Mouse (Mus musculus): ENCODE results near the gene Acot7.

The Acot7 gene

DNA sequence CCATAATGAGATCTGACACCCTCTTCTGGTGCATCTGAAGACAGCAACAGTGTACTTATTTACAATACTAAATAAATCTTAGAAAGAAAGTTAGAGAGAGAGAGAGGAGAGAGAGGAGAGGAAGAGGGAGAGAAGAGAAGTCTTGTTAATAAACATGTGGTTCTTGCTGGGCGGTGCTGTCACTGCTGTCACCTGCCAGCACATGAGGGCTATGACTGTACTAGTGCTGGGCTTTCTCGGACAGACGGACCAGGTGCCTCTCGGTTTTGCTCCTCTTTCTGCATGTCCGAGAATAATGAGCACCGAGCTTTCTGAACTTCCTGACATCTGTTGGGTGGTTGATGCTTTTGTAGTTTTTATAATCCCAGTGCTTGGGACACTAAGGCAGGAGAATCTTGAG is 72.7 kb downstream of the Acot7 start:
- DNase-seq, result no peak

DNA sequence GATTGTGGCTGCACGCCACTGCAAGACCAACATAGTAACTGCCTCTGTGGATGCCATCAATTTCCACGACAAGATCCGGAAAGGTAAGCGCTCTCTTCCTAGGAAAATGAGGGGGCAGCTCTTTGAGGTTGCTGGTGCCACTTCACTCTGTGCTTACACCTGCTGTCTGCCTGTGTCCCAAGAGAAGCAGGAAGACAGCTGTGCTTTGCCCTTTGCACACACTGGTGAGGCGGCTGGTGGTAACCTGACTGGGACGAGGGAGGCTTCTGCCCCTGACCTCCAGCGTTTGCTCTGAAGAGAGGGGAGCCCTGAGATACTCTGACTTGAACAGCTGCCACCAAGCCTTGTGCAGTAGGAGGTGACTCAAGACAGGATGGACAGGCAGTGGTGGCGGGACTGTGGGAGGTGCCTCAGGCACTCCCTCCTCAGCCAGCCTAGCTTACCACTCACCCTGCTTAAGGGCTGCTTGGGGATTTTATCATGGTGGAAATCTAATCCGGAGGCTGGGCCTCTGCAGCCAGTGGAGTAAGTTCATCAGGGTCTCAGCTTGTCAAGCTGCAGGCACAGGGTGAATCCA is 75.3 kb downstream of the Acot7 start:
- no peak for DNase-seq

DNA sequence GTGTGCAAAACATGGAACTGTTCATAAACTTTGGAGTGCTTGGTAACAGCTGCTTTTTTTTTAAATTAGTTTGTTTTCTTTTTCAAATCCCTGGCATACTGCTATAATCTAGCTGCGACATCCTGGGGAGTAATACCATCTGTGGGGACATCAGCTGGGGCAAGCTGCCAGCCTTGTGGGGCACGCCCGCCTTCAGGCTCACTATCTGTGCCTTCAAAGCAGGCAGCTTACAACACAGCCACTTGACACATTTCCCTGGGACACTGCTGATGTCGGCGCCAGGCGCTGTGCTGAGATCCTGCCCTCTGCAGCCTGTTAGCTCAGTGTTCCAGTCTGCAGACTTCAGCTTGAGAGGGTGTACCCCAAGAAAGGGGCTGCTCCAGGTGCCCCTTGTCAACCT is 79.1 kb downstream of the Acot7 start:
- DNase-seq, result no peak

DNA sequence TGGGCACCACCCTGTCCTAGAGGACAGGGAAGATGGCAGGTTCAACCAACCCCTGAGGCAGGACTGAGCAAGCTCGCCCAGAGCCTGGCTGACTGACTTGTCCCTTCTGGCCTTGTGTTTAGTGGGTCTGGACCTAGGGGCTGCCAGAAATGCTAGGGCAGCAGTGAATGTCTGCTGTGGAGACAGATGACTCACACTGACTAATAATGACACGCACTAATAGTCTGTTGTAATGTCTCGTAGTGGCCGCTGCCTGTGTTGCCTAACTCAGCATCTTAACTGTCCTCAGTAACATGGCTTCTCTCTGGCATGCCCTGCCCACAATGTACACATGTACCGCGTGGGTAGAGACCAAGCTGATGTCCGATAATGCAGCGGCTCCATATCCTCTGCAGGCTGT is 82.5 kb downstream of the Acot7 start:
- DNase-seq, result no peak

- no peak for DNase-seq
These were observed 84.3 kb downstream of the Acot7 start for GRCm38 (mm10) chr4:152262187-152262586.

DNA sequence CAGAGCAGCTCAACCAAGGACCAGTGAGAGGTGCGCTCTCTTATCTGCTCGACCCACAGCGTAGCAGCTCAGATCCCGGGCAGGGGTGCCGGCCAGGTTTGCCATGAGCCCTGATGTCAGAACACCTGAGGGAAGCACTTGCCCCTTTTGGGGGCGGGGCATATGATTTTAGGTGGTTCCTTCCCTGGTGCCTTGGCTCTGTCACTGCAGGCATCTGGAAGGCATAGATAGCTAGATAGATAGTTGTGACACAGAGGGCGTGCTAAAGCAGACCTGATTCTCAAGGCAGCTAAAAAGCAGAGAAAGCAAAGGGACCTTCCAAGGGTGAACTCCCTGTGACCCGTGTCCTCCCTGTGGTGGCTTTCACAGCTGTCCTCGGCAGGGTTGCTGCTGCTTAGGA is 85.2 kb downstream of the Acot7 start:
- DNase-seq, result no peak

- no peak for DNase-seq
These were observed 85.7 kb downstream of the Acot7 start for GRCm38 (mm10) chr4:152263512-152264176.

DNA sequence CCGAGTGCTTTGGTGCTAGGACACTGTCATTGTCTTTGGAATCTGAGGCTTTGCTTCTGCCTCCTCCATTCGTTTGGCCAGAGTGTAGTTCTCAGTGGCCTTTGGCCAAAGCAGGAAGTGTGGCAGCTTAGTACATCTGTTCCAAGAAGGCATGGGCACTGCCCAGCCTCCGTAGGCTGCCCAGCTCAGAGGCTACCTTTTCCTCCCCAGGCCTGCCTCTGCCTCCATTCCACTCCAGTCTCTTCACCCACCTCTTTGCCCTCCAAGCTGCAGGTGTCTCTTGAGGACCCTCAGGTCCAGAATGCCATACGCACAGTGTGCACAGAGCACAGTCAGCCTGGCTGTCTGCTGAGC is 86.2 kb downstream of the Acot7 start:
- DNase-seq, result peak in 1 of 2 experiments; percentile 27

DNA sequence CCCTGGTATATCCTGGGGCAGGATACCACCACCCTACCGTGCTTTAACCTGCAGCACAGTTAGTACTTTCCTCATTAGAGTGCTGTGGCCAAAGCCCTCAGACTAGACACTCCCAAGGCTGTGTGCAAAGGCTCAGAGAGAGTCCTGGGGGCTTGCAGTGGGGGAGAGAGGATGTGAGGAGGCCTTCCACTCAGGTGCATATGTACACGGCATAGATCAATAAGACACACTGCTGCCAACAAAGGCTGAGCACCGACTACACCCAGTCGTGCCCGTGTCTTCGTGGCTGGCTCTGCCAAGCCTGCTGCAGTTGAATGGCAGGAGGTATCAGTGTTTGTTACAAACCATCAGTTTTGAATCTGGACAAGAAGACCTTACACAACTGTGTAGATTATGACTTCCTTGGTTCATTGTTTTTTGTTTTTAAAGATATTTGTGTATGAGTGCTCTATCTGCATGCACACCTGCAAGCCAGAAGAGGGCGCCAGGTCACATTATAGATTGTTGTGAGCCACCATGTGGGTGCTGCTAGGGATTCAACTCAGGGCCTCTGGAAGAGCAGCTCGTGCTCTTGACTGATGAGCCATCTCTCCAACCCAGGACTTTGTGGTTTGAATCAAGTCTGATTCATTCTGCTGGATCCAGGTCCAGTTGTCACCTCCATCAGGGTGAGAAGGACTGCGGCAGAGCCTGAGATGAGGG is 87.1 kb downstream of the Acot7 start:
- DNase-seq, result no peak

DNA sequence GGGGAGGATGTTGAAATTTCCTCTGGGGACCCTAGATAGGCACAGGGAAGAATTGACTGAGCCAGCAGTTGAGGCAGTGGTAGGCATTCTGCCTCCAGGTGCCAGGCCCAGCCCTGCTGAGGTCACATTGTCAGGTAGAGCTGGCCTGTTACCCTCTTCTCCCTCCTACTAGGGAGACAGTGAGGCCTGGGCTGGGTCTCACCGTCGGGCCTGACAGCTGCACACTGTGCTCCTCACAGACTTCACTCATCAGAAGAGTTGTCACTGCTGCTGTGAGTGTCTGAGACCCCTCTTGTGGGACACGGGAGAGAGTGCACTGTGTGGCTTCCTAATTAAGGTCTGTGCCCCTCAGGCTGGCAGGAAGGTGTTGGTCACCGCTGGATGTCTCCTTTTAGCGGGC is 87.9 kb downstream of the Acot7 start:
- no peak for DNase-seq

DNA sequence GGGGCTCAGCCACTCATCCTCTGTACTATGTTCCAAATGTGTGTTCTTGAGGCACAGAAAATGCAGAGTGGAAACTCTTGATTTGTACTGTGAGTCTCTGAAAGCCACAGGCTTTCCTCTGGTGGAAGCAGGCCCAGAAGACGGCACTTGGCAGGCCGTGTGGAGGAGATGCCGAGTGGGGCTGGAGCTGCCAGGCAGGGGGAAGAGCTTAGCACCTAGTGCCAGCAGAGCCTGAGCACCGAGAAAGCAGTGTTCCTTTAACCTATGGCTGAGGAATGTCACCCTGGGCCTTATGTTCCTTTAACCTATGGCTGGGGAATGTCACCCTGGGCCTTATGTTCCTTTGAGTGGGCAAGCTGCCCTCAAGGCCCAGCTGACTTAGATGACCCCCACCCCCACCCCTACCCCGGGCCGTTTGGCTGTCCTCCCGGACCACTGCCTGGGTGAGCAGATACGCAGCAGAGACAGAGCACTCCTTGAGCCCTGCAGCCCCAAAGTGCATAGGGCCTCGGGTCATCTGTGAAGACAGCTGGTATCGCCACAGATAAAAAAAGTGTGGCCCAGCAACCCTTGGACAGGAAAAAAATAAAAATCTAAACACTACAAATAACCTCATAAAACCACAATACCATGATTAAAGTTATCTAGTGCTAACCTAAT is 88.4 kb downstream of the Acot7 start:
- DNase-seq, result no peak

DNA sequence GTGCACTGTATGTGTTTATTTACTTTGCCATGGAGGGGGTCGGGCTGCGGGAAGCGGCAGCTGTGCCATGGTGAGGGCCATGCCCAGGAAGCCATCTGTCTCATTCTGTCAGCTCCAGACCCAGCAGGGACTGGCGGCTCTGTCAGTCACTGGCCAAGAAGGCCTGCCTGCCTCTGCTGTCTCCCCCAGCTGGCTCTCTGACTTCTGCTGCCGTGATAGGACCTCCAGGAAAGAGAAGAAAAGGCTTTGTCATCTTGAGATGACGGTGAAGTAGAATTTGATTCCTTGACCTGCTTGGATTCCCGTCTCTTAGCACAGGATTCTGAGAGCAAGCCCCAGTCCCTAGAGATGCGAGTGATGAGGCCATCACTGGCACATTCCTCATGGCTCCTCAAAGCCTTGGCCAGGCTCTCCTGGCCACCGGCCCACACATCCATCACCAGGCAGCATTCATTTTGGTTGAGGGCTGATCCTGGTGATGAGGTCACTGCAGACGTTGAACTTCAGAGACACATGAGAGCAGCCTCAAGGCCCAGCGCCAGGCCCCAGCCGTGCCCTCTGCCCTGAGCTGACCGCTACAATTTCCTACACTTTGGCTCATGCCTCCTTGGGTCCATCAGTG is 89.9 kb downstream of the Acot7 start:
- no peak for DNase-seq

- DNase-seq, result no peak
These were observed 92.0 kb downstream of the Acot7 start for GRCm38 (mm10) chr4:152269967-152270366.

DNA sequence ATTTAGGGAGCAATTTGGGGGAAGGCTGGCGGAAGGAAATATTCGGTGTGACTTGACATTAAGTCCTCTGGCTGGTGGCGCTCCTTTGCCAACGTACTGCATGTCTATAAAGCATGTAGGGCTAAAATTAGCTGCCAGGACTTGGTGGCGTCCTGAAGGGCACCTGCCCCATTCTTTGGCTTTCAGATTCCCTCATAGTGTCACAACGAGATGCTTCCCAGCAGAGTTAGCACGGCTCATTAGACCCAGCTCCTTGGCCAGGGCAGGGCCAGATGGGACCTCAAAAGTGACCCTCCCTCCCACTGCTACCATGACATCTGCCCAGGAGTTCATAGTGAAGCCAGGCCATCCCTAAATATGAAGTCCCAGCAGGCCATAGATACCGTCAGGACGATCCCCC is 92.7 kb downstream of the Acot7 start:
- no peak for DNase-seq

DNA sequence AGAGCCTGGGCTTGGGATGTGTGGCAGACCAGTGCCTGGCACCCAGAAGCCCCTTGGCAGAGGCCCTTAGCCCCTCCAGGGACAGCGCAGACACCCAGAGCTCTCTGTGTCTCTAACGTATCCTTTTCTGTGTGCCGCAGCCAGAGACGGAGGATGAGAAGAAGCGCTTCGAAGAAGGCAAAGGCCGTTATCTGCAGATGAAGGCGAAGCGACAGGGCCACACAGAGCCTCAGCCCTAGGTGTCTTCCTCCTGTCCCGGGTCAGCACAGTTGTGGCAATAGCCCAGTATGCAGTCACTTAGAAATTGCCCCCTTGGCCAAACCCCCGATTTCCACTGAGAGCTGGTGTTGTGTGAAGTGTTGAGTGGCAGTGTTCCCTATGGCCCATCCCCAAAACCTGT is 93.4 kb downstream of the Acot7 start:
- no peak for DNase-seq

DNA sequence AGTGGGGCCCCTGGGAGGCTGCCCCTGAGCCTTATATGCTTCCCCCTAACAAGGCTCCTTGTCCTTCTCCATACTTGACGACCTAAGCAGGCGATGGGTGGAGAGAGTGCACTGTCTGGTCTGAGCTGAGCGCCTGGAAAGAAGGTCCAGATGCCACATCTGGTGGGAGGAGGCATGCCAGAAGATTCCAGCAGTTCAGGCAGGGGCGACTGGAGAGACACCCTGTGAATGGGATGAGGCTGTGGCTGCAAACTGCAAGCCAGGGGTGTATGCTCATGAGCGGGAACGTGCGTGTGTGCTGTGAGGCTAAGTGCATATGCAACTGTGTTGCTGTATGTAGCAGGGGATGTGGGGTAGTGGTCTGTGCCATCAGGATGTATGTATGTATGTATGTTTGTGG is 94.1 kb downstream of the Acot7 start:
- DNase-seq, result no peak

- DNase-seq, result peak in 1 of 2 experiments; percentile 36
These were observed 94.6 kb downstream of the Acot7 start for GRCm38 (mm10) chr4:152272449-152273049.

DNA sequence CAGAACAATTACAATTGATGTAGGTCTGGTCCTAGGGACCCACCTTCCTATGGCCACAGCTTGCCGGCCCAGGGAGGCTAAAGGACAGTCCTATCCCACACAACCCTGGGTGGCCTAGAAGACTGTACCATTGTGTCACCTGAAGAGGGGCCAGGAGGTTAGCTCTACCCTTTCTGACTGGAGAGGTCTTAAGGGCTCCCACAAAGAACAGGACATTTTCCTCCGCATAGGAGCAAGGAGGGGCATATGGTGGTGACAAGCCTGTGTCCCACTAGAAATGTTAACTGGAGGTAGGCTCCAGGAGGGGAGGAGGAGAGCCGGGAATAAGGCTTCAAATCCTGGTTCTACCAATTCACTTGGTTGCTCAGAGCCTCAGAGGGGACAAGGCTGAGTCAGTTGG is 95.3 kb downstream of the Acot7 start:
- DNase-seq, result no peak

DNA sequence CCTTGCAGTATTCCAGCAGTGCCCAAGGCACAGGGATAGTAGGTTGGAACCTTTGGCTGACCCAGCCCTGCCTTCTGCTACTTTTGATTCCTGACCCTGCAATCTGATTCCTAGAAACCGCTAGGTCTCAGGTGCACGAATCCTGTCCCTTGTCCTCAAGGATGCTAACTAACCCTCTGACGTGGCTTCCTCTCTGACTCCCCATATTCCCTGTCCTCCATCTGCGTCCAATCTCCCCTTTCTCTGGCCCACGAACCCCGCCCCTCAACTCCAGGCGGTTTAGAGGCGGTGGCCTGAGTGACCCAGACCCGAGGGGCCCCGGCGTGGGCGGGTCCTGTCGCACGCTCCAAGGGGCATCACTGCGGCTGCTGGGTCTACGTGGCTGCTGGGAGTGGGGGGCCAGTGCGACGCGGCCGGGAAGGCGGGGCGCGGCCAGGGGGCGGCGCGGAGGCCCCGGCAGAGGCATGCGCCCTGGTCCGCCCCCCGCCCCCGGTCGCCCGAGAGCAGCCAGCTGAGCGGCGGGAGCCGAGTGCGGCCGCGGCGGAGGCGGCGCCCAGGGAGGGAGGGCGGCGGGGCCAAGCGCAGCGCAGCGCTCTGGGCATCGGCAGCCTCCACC is 95.8 kb downstream of the Acot7 start, which contains the start of gene Gpr153:
Gene Gpr153 (plus strand): TSS at position 612 of the 616 bp plus-strand sequence.
- no peak for DNase-seq

DNA sequence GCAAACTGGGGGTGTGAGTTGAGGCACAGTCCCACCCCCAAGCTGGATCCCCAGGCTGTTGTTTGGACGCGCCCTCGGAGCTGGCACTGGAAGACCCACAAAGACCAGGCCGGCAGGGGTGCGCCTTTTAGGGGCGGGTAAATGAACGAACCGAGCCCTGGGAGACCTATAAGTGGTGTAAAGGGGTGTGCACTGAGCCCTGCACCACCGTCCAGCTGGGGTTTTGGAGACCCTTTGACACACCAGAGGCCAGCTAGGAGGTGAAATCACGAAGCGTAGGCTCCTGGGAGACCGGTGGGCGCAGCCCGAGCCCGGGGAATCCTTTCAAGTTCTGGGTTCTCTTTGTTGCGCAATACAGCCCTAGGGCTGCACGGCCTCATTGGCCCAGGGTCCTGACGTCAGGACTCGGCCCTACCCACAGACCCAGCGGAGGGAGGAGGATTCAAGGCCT is 96.8 kb downstream of the Acot7 start:
- no peak for DNase-seq

GRCm38 (mm10) chr4:152276389-152277347 is 98.7 kb downstream of the Acot7 start:
- DNase-seq, result no peak

Measured in kidney, adult 8-10 months (tissue).